Mouse (Mus musculus) CD4-positive helper T cell, adult 2 months (primary cell): ENCODE measurements around the gene Fam193b.
"Not testable (repeated sequence)": the region's sequence is repeated elsewhere in the genome, so short reads cannot be mapped to it uniquely, and the experiment has no call there.

Experiments used
- DNase-seq: peaks from one replicate; pipeline ENCODE4 v3.0.0-alpha.2; 2012; ENCODE audit warnings: low read depth, missing footprints, low spot score

The Fam193b gene

GRCm38 (mm10) chr13:55571027-55571751 is at the start of gene Fam193b:
Fam193b (minus strand) TSS chr13:55571120.
- peak; percentile 92 for DNase-seq

GRCm38 (mm10) chr13:55620275-55620674 is 49.4 kb upstream of the Fam193b start:
- DNase-seq: no peak

GRCm38 (mm10) chr13:55619328-55619727 is 48.4 kb upstream of the Fam193b start:
- DNase-seq: no peak

GRCm38 (mm10) chr13:55613471-55613870 is 42.6 kb upstream of the Fam193b start:
- DNase-seq: no peak

GRCm38 (mm10) chr13:55611996-55612395 is 41.1 kb upstream of the Fam193b start:
- DNase-seq: no peak

- no peak for DNase-seq
These were observed 36.7 kb upstream of the Fam193b start for GRCm38 (mm10) chr13:55607624-55608006.

GRCm38 (mm10) chr13:55606899-55607623 is 36.1 kb upstream of the Fam193b start:
- DNase-seq: no peak

GRCm38 (mm10) chr13:55604606-55605005 is 33.7 kb upstream of the Fam193b start:
- no peak for DNase-seq

- peak; percentile 76 for DNase-seq
These were observed 30.7 kb upstream of the Fam193b start for GRCm38 (mm10) chr13:55601611-55602010.

- peak; percentile 80 for DNase-seq
These were observed 29.7 kb upstream of the Fam193b start for GRCm38 (mm10) chr13:55600657-55601056.

GRCm38 (mm10) chr13:55599566-55600540 is 28.9 kb upstream of the Fam193b start, which contains the start of gene B4galt7:
B4galt7 (plus strand) TSS chr13:55599896.
- DNase-seq: peak; percentile 79

- no peak for DNase-seq
These were observed 25.9 kb upstream of the Fam193b start for GRCm38 (mm10) chr13:55596802-55597201.

GRCm38 (mm10) chr13:55595375-55595774 is 24.5 kb upstream of the Fam193b start:
- DNase-seq: no peak

- DNase-seq: no peak
These were observed 22.4 kb upstream of the Fam193b start for GRCm38 (mm10) chr13:55593254-55593747.

- DNase-seq: peak; percentile 98
These were observed 21.8 kb upstream of the Fam193b start for GRCm38 (mm10) chr13:55592512-55593253.

- no peak for DNase-seq
These were observed 21.1 kb upstream of the Fam193b start for GRCm38 (mm10) chr13:55591961-55592490.

- DNase-seq: no peak
These were observed 7.2 kb upstream of the Fam193b start for GRCm38 (mm10) chr13:55578086-55578485.

- not testable (repeated sequence) for DNase-seq
These were observed 6.0 kb upstream of the Fam193b start for GRCm38 (mm10) chr13:55576872-55577271.

GRCm38 (mm10) chr13:55575932-55576331 is 5.0 kb upstream of the Fam193b start:
- DNase-seq: no peak

GRCm38 (mm10) chr13:55574321-55574720 is 3.4 kb upstream of the Fam193b start:
- DNase-seq: peak; percentile 31
